Mouse (Mus musculus): ENCODE results near the gene Wfdc3. TPM values are rescaled to one million over a fixed set of nuclear protein-coding genes. Genes with fewer than 3 reads are reported as not detected.
"Not testable (repeated sequence)": the region's sequence is repeated elsewhere in the genome, so short reads cannot be mapped to it uniquely, and the experiment has no call there.

Gene Wfdc3
- total RNA-seq, 2 experiments from 2014 or later, result 0.92 to 1.1 TPM

DNA sequence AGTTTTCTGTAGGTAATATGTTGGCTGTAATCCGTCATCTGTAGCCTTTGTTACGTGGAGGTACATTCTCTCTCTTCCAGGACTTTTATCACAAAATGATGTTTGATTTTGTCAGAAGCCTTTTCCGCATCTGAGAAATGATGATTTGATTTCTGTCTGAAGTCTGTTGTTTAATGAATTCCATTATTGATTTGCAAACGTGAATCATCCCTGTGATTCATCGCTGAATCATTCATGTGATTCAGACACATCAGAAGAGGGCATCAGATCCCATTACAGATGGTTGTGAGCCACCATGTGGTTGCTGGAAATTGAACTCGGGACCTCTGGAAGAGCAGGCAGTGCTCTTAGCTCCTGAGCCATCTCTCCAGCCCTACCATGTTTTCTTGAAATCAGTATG lies 3.3 kb upstream of the Wfdc3 start:
- DNase-seq (ENCODE audit: low spot score in 2 of 2), result no peak
- intact Hi-C loops (cut with DNase I), result no loop called here

DNA sequence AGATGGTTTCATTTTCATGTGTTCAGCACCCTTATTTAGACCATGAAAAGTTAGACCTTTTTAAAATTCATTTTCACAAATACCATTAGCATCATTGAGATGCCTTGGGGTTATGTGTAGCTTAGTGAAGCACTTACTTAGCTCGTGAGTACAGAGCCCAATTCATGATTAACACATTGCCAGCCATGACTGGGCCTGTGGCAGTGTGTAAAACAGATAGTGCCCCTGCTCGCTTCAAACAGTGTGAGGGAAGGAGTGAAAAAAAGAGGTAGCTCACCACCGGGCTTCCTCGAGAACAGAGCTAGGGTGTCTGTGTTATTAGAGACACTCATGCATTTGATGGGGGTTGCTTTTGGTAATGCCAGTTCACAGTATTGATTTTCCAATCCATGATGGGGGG lies 2.5 kb upstream of the Wfdc3 start:
- intact Hi-C loops (cut with DNase I), result no loop called here
- no peak for DNase-seq (ENCODE audit: low spot score in 2 of 2)

DNA sequence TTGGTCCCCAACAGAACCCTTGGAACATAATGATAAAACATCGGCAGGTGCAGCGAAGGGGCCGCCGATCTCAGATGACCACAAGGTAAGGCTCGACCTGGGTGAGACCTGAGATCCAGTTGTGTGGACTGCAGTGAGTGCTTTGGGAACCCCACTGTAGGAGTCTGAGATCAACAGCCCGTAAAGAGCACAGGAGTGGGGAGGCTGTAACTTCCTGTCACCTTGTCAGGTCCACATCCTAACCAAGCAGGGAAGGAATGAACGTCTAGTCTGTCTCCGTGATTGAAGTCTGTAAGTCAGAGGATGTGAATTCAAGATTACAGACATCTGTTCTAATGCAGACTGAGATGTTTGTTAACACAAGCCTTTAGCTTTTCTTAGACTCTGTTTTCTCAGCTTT lies 962 bp upstream of the Wfdc3 start:
- intact Hi-C loops (cut with DNase I), result no loop called here
- no peak for DNase-seq (ENCODE audit: low spot score in 2 of 2)

DNA sequence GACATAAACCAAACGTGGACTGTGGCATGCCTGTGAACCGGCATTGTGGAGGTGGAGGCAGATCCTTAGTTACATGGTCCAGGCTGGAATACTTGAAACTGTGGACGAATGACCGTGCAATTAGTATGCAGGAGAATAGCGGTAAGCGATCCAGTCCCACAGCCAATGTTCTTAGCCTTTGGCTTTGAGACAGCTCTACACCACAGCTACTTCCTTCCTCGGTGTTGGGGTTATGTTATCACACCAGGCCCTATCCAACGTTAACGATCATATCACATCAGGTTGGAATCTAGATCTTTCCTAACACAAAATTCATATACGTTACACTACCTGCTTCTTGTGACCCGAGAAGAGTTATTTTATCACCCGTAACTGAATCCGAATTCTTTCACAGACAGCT lies 744 bp downstream of the Wfdc3 start:
- intact Hi-C loops (cut with DNase I), result no loop called here
- DNase-seq (ENCODE audit: low spot score in 2 of 2), result no peak

DNA sequence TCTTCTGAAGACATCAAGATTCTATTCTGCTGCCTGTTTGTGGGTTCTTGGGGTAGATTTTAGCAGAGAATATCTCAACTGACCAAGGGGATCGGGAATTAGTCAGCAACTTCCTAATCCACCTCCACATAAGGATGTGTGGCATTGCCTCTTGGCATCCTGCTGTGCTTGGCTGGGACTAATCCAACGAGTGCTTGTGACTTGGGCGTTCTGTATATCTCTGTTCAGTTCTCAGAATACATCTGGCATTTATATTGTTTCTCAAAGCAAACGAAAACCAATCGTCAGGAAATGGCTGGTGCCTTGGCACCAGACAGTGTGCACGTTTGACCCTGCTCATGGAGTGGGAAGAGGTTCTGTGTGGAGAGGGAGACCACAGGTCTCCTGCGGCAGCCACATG lies 5.9 kb downstream of the Wfdc3 start:
- intact Hi-C loops (cut with DNase I), result no loop called here
- DNase-seq (ENCODE audit: low spot score in 2 of 2), result no peak

DNA sequence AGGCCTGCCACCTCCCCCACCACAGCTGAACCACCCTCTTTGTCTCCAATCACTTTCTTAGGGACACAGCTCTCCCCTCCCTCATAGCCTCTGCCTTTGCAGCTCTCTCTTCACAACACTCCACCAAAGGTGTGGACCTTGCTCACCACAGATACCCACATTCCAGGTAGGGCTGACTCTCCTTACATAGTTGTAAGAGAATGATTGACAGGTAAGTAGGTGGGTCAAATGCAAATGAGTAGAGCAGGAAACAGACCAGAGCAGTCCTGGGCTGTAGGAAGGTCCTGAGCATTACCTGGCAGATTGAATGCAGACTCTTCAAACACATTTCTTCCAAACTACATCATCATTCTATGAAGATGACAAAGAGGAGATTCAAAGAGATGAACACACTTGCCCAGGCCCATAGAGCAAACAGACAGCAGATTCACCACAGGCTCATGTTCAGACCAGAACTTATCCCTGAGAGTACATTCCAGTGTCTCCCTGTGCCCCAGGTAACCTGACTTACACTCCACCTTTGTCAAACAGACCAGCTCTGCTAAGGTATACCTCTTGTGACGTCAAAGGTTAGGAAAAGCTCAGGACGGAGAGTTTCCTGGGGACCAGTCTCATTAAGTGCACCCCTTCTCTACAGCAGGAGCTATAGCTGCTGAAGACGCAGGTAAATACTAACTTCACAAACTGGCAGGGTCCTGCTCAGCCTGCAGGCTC lies 8.2 kb downstream of the Wfdc3 start:
- intact Hi-C loops (cut with DNase I), result no loop called here
- no peak for DNase-seq (ENCODE audit: low spot score in 2 of 2)

DNA sequence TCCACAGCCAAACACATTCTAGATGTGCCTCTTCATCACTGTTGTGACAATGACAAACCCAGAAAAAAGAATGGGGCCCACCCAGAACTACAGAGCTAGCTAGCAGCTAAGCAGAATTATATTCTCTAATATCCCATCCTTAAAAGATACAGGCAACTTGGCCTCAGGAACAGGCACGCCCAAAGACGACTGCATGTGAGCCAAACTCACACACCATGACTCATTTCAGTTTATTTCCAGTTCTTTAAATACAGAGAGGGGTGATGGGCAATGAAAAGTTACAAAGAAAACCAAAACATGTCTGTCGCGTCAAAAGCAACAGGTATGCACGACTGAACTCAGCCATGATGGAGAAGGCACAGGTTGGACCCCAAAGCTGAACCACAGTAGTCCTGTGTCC lies 10.3 kb downstream of the Wfdc3 start:
- DNase-seq (ENCODE audit: low spot score in 2 of 2), result no peak
- intact Hi-C loops (cut with DNase I), result no loop called here

DNA sequence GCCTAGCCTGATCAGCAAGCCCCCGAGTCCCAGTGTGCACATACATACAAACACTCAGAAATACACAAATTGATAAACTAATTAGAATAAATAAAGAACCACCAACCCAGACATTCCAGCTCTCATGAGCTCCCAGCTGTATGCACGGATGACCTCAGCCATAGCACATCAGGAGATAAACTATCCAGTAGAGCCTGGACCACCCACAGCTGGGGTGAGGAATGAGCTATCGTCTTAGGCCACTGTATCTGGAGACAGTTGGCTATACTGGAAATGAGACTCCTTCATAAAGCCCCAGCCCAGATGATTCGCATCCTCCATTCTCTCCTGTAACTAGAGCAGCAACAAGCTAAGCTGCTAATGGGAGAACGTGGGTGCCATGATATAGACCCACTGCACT lies 10.9 kb downstream of the Wfdc3 start:
- intact Hi-C loops (cut with DNase I), result no loop called here
- no peak for DNase-seq (ENCODE audit: low spot score in 2 of 2)

DNA sequence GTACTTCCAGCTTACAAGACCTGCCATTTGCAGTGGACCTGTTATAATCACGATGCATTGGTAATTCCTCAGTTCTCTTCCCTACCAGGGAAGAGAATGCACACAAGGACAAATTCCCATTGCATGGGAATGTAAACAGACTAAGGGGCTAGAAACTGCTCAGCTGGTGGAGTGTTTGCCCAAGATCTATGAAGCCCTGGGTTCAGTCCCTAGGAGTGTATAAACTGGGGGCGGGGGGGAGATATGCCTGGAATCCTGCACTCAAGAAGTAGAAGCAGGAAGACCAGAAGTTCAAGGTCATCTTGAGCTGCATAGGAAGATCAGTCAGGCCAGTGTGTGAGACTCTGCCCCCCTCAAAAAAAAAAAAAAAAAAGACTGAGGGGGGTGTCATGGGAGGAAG lies 12.5 kb downstream of the Wfdc3 start:
- intact Hi-C loops (cut with DNase I), result no loop called here
- no peak for DNase-seq (ENCODE audit: low spot score in 2 of 2)

DNA sequence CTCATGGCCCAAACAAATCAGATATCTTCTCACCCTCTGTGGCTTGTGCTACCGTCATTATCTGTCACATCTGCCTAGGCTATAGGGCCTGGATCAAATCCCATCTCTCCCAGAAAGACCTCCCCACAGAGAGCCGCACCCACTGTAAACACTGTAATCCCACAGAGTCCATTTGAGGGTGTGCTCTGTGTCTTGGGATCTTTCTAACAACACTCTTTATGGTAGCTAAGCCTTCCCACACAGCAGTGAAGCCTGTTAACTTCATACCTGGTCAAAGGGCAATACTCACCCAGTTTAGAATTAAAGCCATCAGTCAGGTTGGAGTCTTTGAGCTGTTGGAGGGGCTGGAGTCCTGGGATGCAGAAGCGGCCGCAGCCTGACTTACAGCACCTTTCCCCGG lies 14.0 kb downstream of the Wfdc3 start:
- intact Hi-C loops (cut with DNase I), result no loop called here
- no peak for DNase-seq (ENCODE audit: low spot score in 2 of 2)

DNA sequence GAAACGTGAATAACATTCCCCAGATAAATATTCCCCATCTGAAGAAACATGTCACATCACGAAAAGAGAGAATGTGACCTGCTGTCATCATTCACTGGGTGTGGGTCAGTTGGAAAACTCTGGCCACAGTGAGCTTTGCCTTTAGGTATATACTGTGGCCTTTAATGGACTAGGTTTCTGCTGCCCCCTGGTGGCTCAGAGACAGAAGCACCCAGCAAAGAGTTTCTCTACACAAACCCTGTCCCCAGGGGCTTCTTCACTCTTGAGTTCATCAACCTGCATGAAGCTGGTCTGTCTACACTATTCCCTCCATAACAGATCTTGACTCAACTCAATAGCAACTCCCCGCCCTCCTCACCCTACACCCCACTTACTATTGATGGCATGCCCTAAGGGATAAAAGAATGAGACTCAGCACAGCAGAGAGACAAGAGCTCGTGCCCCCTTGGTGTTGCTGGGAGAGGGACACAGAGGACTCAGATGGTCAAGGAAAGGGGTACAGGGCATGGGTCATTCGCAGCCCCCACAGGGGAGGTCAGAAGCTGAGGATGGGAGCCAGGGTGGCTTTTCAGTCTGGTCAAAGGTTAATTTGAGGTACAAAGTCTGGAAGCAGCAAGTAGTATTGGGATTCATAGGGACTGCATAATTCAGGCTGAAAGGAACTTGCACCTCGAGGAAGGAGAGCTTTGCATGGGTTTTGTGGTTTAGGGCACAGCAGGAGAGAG lies 19.7 kb downstream of the Wfdc3 start:
- DNase-seq (ENCODE audit: low spot score in 2 of 2), result peak; percentile 52 to 77
- intact Hi-C loops (cut with DNase I), result loop anchor here (2.0 to 10.0 kb wide), 3 partner anchors 44 to 311 kb away; partner anchors contain the start of gene Eppin

DNA sequence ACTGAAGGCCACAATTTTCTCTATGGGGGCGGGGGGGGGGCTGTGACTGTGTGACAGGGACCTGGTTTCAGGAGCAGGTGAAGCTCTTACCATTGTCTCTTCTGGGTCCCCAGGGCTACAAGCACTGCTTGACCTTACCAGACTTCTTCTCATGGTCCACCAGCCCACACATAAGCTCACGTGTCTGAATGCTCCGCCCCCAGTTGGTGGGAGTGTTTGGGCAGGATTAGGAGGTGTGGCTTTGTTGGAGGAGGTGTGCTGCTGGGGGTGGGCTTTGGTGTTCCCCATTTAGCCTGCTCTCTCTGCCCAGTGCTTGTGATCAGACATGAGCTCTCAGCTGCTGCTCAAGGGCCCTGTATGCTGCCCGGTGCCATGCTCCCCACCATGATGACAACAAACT lies 22.5 kb downstream of the Wfdc3 start:
- DNase-seq (ENCODE audit: low spot score in 2 of 2), result no peak
- intact Hi-C loops (cut with DNase I), result loop anchor here (10.0 kb wide), 1 partner anchor 308 kb away; no protein-coding TSS in a partner anchor

DNA sequence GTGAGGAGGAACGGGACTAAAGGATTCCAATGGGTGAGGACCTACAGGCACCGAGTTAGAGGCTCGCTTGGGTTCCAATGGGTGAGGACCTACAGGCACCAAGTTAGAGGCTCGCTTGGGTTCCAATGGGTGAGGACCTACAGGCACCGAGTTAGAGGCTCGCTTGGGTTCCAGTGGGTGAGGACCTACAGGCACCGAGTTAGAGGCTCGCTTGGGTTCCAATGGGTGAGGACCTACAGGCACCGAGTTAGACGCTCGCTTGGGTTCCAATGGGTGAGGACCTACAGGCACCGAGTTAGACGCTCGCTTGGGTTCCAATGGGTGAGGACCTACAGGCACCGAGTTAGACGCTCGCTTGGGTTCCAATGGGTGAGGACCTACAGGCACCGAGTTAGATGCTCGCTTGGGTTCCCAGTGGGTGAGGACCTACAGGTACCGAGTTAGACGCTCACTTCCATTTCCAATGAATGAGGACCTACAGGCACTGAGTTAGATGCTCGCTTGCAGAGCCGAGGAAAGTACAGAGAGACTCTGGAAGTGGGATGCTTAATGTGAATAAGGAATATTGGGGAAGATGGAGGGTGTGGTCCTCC lies 29.4 kb downstream of the Wfdc3 start:
- DNase-seq (ENCODE audit: low spot score in 2 of 2); intact Hi-C loops (cut with DNase I): not testable (repeated sequence)

DNA sequence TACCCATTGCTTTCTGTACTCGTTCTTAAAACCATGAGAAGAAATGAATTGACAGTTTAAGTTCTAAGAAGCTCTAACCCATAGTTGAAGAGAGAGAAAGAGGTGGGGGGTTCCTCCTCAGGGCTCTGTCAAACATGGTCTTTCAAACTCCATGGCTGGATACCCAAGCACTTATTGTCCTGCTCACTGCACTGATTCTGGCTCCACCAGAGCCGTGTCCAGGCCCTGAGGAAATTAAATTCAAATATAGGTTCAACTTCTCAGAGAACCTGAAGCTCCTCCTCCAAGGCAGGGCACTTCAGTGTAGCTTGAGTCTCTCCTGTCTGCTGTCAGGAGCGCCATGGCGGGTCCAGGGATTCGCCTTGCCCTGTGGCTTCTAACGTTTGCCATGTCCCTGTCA lies 30.7 kb downstream of the Wfdc3 start, which contains the start of gene Spint5:
TSS of gene Spint5 (plus strand) at position 301 of the 400 bp plus-strand sequence.
- no peak for DNase-seq (ENCODE audit: low spot score in 2 of 2)
- intact Hi-C loops (cut with DNase I), result no loop called here

DNA sequence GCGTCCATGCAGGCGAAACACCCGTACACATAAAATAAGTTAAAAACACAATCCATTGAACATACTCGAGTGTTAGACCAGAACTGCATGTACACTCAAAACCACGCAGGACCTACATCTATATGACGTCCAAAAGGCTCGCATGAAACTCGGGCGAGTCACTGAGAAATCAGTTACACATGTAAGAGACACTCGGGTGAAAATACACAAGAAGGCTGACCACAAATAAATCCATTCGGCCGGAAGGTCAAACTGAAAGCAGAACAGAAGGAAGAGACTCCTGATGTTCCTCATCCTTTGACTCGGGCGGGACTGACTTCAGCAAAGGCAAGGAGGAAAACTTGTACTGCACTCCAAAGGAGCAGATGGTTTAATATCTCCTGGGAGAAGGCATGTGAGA lies 39.7 kb downstream of the Wfdc3 start:
- intact Hi-C loops (cut with DNase I), result no loop called here
- no peak for DNase-seq (ENCODE audit: low spot score in 2 of 2)

DNA sequence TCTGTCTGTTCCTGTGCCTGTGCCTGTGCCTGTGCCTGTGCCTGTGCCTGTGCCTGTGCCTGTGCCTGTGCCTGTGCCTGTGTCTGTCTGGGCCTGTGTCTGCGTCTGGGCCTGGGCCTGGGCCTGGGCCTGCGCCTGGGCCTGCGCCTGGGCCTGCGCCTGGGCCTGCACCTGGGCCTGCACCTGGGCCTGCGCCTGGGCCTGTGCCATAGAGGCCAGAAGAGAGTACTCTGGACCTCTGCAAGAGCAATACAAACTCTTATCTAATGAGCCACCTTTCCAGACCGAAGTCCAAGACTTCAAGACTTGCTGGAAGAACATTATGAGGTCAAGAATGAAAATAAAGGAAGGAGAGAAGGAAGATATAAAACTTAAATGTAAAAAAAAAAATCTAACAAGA lies 40.4 kb downstream of the Wfdc3 start:
- intact Hi-C loops (cut with DNase I), result no loop called here
- no peak for DNase-seq (ENCODE audit: low spot score in 2 of 2)

DNA sequence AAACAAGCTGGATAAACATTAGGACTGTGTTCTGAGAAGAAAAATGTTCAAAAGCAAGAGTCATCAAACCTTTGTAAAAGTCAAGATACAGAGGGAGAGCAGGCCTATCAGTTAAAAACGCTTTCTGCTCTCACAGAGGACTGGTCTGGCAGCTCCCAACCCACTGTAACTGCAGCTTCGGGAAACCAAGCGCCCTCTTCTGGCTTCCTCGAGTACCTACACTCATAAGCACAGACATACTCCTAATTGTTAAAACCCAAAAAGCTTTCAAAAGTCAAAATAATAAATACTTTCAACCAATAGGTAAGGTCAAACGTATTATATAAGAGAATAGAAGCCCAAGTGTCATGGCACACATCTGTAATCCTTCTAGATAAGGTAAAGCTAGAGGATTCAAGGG lies 41.5 kb downstream of the Wfdc3 start:
- intact Hi-C loops (cut with DNase I), result no loop called here
- no peak for DNase-seq (ENCODE audit: low spot score in 2 of 2)

DNA sequence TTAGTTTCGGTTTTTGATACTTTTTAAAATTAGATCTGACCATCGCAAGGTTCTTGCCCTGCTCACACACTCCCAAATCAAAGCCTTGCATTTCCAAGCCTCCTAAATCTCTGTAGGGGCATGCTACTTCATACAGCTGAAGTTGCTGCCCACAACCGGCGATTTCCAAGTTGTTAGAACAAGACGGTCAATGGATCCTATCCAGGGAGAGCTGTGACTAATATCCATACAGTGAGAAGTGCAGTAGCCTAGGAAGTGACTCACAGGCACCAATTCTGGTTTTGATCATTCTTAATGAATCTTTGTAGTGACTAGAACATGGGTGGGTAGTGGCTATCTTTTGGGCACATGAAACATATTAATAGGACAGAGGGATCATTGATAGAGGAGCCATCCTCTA lies 44.0 kb downstream of the Wfdc3 start:
- intact Hi-C loops (cut with DNase I), result no loop called here
- no peak for DNase-seq (ENCODE audit: low spot score in 2 of 2)

DNA sequence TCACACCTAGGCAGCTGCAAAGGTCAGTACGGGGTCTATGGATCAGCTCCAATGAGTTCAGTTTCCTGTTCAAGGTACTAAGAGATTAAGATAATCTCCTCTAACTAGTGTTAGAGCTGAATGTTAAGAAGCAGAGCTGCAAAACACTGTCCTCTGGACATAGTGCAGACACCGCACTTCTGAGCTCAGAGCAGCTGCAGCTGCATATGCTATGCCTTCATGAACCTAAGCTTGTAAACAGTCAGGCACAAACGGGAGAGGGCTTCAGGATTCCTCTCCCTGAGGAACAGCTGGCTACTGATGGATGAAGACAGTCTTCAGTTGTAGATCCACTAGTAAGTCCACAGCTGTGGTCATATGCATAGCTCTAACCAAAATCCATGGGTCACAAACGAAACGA lies 44.8 kb downstream of the Wfdc3 start:
- no peak for DNase-seq (ENCODE audit: low spot score in 2 of 2)
- intact Hi-C loops (cut with DNase I), result no loop called here

DNA sequence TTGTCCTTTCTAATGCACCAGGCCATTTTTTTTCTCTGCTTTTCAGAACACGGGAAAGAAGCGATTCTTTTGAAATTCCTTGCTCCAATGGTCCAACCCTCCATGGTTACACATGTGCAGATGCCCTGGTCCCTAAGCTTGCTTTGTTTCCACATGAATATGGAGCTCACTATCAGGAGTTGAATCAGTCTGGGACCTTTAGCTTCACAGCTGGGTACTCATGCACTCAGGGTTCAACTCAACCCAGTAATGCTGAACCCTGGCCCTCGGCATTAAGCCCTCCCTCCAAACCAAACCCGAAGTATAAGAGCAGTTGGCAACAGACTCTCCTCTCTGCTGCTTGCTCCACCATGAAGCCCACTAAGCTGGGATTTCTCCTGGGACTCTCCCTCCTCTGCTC lies 47.5 kb downstream of the Wfdc3 start, which contains the start of gene Spint4:
TSS of gene Spint4 (plus strand) at position 301 of the 400 bp plus-strand sequence.
- intact Hi-C loops (cut with DNase I), result no loop called here
- DNase-seq (ENCODE audit: low spot score in 2 of 2), result no peak

DNA sequence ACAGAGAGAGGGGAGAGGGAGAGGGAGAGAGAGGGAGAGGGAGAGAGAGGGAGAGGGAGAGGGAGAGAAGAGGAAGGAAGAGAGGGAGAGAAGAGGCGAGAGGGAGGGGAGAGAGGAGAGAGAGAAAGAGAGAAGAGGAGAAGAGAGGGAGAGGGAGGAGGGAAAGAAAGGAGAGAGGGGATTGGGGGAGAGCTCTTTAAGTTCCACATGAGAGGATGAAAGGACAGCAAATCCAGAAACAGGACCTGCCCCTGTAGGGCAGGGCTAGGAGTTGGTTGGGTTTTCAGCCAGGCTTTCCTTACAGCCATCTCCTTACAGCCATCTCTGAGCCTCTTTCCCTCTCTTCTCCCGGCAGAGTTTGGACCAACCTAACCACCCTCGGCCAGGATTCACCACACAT lies 60.9 kb downstream of the Wfdc3 start, which contains the start of gene Wfdc13:
TSS of gene Wfdc13 (plus strand) at position 301 of the 400 bp plus-strand sequence.
- DNase-seq (ENCODE audit: low spot score in 2 of 2), result no peak
- intact Hi-C loops (cut with DNase I), result loop anchor here (5.0 kb wide), 1 partner anchor 42 kb away; no protein-coding TSS in a partner anchor
